Mouse (Mus musculus) heart, adult 2 months (tissue): ENCODE data around the gene Cox5b. TPM values are rescaled to one million over a fixed set of nuclear protein-coding genes. Genes with fewer than 3 reads are reported as not detected.
A peak's percentile ranks its signal among the peaks of the same experiment; 100 is the strongest.

Source experiments
- DNase-seq, 2 experiments: peaks; one replicate each; pipeline ENCODE4 v3.0.0; 2021
- H3K27ac ChIP-seq: fragments of 200-600 bp; 2 replicates; pipeline ENCODE4 v1.8.1; 2022
- H3K27me3 ChIP-seq: fragments of 200-500 bp; 2 replicates; pipeline ENCODE4 v1.6.1; 2012; ENCODE audit warnings: mild to moderate bottlenecking, low read length, inconsistent platforms, mixed read lengths; ENCODE audit not compliant: control insufficient read depth, insufficient read depth
- H3K36me3 ChIP-seq: fragments of 200-500 bp; 2 replicates; pipeline ENCODE4 v1.6.1; 2012; ENCODE audit warnings: low read length, inconsistent platforms; ENCODE audit not compliant: control insufficient read depth, insufficient read depth
- H3K4me1 ChIP-seq: fragments of 200-500 bp; 2 replicates; pipeline ENCODE4 v1.6.1; 2011; ENCODE audit warnings: low read length; ENCODE audit not compliant: control insufficient read depth, insufficient read depth
- H3K4me3 ChIP-seq: fragments of 200-600 bp; 2 replicates; pipeline ENCODE4 v1.8.1; 2022
- H3K79me2 ChIP-seq: fragments of 200-500 bp; replicated peaks from 2 replicates; pipeline ENCODE4 v1.6.1; 2012; ENCODE audit warnings: mild to moderate bottlenecking, inconsistent platforms, low read length, moderate library complexity, mixed read lengths; ENCODE audit not compliant: control insufficient read depth, insufficient read depth
- H3K9ac ChIP-seq: fragments of 200-500 bp; 2 replicates; pipeline ENCODE4 v1.6.1; 2012; ENCODE audit warnings: low read depth, mild to moderate bottlenecking, control low read depth, inconsistent platforms, low read length, mixed read lengths
- CTCF ChIP-seq: fragments of 200-600 bp; IDR thresholded peaks from 2 replicates; pipeline ENCODE4 v1.8.1; 2022; ENCODE audit warnings: antibody characterized with exemption, mild to moderate bottlenecking, moderate library complexity
- EP300 ChIP-seq: fragments of 200-500 bp; IDR thresholded peaks from 2 replicates; pipeline ENCODE4 v1.6.1; 2011; ENCODE audit warnings: low read depth, low read length, control low read depth; ENCODE audit not compliant: insufficient read depth
- POLR2A ChIP-seq: fragments of 200-500 bp; IDR thresholded peaks from 2 replicates; pipeline ENCODE4 v1.6.1; 2011; ENCODE audit warnings: mild to moderate bottlenecking, low read depth, low read length, control low read depth; ENCODE audit not compliant: insufficient read depth
- WGBS: fragments of 180-500 bp; shearing (Covaris S2); methylation state at CpG from one replicate; pipeline ENCODE4 v1.1.7; 2018; 5-methylcytosine and 5-hydroxymethylcytosine counted together
- intact Hi-C: fragments of 180-260 bp; cut with DNase I; formaldehyde crosslinking; loops from one replicate; pipeline ENCODE4 v1.15.1; 2025
- polyA plus RNA-seq: library from polyadenylated mRNA; depleted of rRNA; stranded (reverse); fragments of >200 nt; gene quantifications from 2 replicates; pipeline ENCODE4 v1.2.3, GENCODE M21; 2012
- total RNA-seq, 2 experiments: library from RNA; stranded (reverse); gene quantifications; 2 replicates each; pipeline ENCODE4 v1.2.3; 2021

The Cox5b gene
- total and polyA plus RNA-seq, 3 experiments, result 1,963 to 2,380 (median 2,054) TPM

DNA sequence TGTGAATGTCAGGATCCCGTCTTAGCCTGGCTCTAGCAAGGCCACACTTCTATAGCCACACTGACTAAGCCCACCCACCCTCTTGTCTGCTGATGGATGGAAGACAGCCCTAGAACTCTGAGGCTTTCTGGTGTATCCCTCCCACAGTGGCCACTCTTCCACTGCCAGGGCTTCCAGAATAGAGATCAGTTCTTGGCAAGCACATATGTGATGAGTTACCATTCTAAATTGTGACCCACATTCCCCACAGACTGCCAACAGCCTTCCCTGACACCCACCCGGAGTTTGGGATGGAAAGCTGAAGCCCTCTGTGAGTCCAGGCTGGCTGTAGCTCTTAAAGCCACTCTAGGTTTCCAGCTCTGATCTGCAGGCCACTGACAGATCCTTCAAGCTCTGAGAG, 15.9 kb downstream of the Cox5b start:
- DNase-seq, result no peak
- peaks cover 9% of the 10 kb centered on the region for H3K4me1 ChIP-seq
- no peak overlapping the region for H3K9ac ChIP-seq
- no peak for TF ChIP-seq EP300
- TF ChIP-seq POLR2A, result no peak
- no peak for TF ChIP-seq CTCF
- no peaks in the 10 kb centered on the region for H3K36me3 ChIP-seq
- intact Hi-C loops, result no loop called here
- no peaks in the 10 kb centered on the region for H3K27me3 ChIP-seq
- WGBS, result 67% methylated on average over 2 of the region's 2 CpGs
- H3K27ac ChIP-seq, result no peak overlapping the region
- H3K79me2 ChIP-seq, result peaks cover 1% of the 10 kb centered on the region
- H3K4me3 ChIP-seq, result no peak overlapping the region

GRCm38 (mm10) chr1:36707797-36708196, 16.5 kb downstream of the Cox5b start:
- DNase-seq, result no peak
- no peaks in the 10 kb centered on the region for H3K36me3 ChIP-seq
- WGBS, result 79% methylated on average over 3 of the region's 3 CpGs
- no peak overlapping the region for H3K27ac ChIP-seq
- H3K79me2 ChIP-seq, result peaks cover 1% of the 10 kb centered on the region
- no peak for TF ChIP-seq EP300
- TF ChIP-seq CTCF, result no peak
- TF ChIP-seq POLR2A, result no peak
- no peaks in the 10 kb centered on the region for H3K27me3 ChIP-seq
- intact Hi-C loops, result no loop called here
- H3K4me1 ChIP-seq, result peaks cover 9% of the 10 kb centered on the region
- H3K4me3 ChIP-seq, result no peak overlapping the region
- H3K9ac ChIP-seq, result no peak overlapping the region

DNA sequence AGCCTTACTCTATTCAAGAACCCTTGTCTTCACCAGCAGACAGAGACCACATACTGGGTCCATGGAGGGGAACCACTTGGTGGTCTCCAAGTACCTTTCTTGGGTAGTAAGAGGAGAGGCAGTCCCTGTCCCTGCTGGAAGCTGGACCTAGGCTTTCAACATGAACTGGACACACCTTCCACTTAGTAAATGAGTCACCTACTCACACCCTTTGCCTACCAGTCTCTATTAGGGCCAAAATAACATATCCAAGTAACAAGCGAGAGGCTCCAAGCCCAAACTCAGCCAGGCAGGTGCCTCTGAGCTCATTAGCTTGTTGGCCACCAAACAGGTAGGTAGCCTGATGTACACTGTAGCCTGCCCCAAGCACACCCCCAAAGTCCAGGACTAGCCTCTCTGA, 17.4 kb downstream of the Cox5b start:
- H3K4me1 ChIP-seq, result peaks cover 9% of the 10 kb centered on the region
- no peak for DNase-seq
- H3K9ac ChIP-seq, result peak overlapping the region; percentile 89
- peak overlapping the region; percentile 96 for H3K4me3 ChIP-seq
- 84% methylated on average over 1 of the region's 1 CpGs for WGBS
- H3K27ac ChIP-seq, result no peak overlapping the region; the same call in 1 of the 2 replicates
- H3K27me3 ChIP-seq, result no peaks in the 10 kb centered on the region
- TF ChIP-seq EP300, result no peak
- no peak for TF ChIP-seq POLR2A
- TF ChIP-seq CTCF, result no peak
- H3K79me2 ChIP-seq, result peaks cover 1% of the 10 kb centered on the region
- H3K36me3 ChIP-seq, result no peaks in the 10 kb centered on the region
- intact Hi-C loops, result loop anchor here (1.0 kb wide), 1 partner anchor 16 kb away; no protein-coding TSS in a partner anchor

DNA sequence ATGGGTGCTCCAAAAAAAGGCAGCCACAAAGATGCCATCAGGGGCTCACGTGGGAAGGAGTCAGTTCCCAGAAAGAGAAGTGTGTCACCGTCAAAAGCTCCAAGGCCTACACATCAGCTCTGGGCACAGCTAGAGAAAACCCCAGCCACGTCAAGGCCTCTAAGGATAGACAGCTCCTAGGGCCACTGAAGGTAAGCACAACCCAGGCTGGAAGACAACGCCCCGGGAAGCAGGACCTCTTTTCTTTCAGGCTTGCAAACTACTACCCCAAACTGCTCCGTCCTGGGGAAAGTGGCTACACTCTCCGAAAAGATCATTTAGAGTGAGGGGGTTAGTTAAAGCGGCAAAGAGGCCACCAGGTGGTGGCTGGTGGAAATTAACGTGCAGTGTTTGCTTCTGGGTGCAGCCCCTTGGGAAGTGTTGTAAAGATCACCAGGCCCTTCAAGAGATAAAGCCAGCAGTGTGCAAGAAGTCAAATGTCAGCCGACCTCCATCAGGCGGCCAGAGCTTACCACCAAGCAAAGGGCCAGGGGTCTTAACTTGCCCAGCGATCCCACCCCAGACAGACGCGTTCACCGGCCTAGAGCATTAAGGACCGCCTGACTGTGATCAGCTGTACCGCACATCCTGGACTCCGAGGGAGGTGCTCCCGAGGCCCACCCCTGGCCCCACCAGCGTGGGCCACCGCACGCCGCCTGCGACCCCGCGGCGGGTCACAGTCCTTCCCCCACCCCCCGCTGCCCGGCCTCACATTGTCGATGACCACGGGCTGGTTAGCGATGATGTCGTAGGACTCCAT, 18.0 kb downstream of the Cox5b start:
- intact Hi-C loops, result loop anchor here (1.0 kb wide), 1 partner anchor 17 kb away; no protein-coding TSS in a partner anchor
- H3K4me1 ChIP-seq, result peaks cover 9% of the 10 kb centered on the region
- H3K36me3 ChIP-seq, result no peaks in the 10 kb centered on the region
- DNase-seq, result peak in 1 of 2 experiments; percentile 40
- peak overlapping the region; percentile 94 for H3K27ac ChIP-seq
- H3K79me2 ChIP-seq, result peaks cover 1% of the 10 kb centered on the region
- peak overlapping the region; percentile 96 for H3K4me3 ChIP-seq
- WGBS, result under 1% methylated on average over 33 of the region's 33 CpGs
- no peaks in the 10 kb centered on the region for H3K27me3 ChIP-seq
- TF ChIP-seq CTCF (peak; percentile 62), EP300 (no peak)
- peak overlapping the region; percentile 89 for H3K9ac ChIP-seq

DNA sequence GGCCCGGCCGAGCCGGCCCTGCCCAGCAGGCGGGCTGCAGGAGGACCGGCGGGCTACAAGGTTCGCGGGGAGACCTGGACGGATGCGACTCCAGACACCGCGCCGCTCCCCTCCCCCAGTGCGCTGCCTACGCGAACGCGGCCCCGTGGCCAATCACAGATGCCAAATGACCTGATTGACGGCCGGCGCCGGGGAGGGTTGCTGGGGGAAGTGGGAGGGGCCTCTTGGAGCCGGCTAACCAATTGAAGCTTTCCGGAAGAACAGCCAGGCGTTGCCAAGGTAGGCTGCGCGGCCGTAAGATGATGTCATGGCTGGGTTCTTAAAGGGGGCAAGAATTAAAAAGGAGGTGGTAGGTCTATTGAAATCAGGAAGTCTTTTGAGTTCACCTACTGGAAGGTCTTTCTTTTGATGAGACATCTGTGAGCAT, 18.6 kb downstream of the Cox5b start, which contains the start of gene 4933424G06Rik:
Gene 4933424G06Rik (plus strand): TSS at position 296 of the 427 bp plus-strand sequence.
- intact Hi-C loops, result loop anchor here (1.0 kb wide), 1 partner anchor 18 kb away; no protein-coding TSS in a partner anchor
- 0% methylated on average over 29 of the region's 29 CpGs for WGBS
- H3K4me1 ChIP-seq, result peaks cover 9% of the 10 kb centered on the region
- TF ChIP-seq CTCF (no peak), EP300 (peak; percentile 77; the same call in 1 of the 2 replicates), POLR2A (peak; percentile 76)
- H3K27ac ChIP-seq, result peak within 1 kb of the TSS; percentile 94
- peak; percentile 98 for DNase-seq
- H3K4me3 ChIP-seq, result peak within 1 kb of the TSS; percentile 96
- peaks cover 1% of the 10 kb centered on the region for H3K79me2 ChIP-seq
- H3K36me3 ChIP-seq, result no peaks in the 10 kb centered on the region
- no peaks in the 10 kb centered on the region for H3K27me3 ChIP-seq
- H3K9ac ChIP-seq, result peak within 1 kb of the TSS; percentile 89

- TF ChIP-seq EP300, result no peak
- no peak for TF ChIP-seq CTCF
- no peak for TF ChIP-seq POLR2A
- intact Hi-C loops, result no loop called here
- no peak overlapping the region for H3K9ac ChIP-seq
- no peak overlapping the region for H3K4me3 ChIP-seq
- H3K27ac ChIP-seq, result no peak overlapping the region
- H3K36me3 ChIP-seq, result no peaks in the 10 kb centered on the region
- peaks cover 1% of the 10 kb centered on the region for H3K79me2 ChIP-seq
- no peak for DNase-seq
- peaks cover 9% of the 10 kb centered on the region for H3K4me1 ChIP-seq
- no peaks in the 10 kb centered on the region for H3K27me3 ChIP-seq
- 90% methylated on average over 2 of the region's 2 CpGs for WGBS
Measured at GRCm38 (mm10) chr1:36711104-36711503, 19.9 kb downstream of the Cox5b start.
